26 mouse cellular contexts compared by ENCODE assay signal in genomic region chr4:114377531-114377930, GRCm38 (mm10). TPM values are rescaled to one million over a fixed set of nuclear protein-coding genes. Genes with fewer than 3 reads are reported as not detected.
DNase-seq lines count a peak whose midpoint lies in the region; ATAC-seq and TF ChIP-seq lines count a peak whose summit lies in the region.
"Had no signal": no experiment of that assay in that cellular context is flagged by ENCODE, and none has a peak within 500 bp of the region (broad histone marks: within the 10 kb centered on the region; RNA-seq: fewer than 3 reads in every experiment).

No protein-coding gene starts in this region.

- H3K4me2 ChIP-seq in kidney, embryonic 15.5 days: no peak overlapping the region
- H3K4me2 ChIP-seq: heart, embryonic 13.5 days; hindbrain, embryonic 13.5 days; midbrain, embryonic 13.5 days; stomach, embryonic 15.5 days had no signal

- H3K4me3 ChIP-seq in left cerebral cortex, adult 2 months: no peak overlapping the region
- no peak overlapping the region for H3K4me3 ChIP-seq in kidney, embryonic 15.5 days (replicated peaks)
- H3K4me3 ChIP-seq: gastrocnemius, adult 2 months; heart, embryonic 13.5 days; hindbrain, embryonic 13.5 days; midbrain, embryonic 13.5 days; myocyte; stomach, embryonic 15.5 days had no signal

- H3K27me3 ChIP-seq in kidney, embryonic 15.5 days: no peaks in the 10 kb centered on the region; the same call in 1 of the 2 replicates
- H3K27me3 ChIP-seq: midbrain, embryonic 13.5 days; stomach, embryonic 15.5 days had no signal

- H3K9me3 ChIP-seq in kidney, embryonic 15.5 days (replicated peaks): no peaks in the 10 kb centered on the region
- H3K9me3 ChIP-seq: heart, embryonic 13.5 days; hindbrain, embryonic 13.5 days; midbrain, embryonic 13.5 days; stomach, embryonic 15.5 days had no signal

- intact Hi-C loops in left cerebral cortex, adult 2 months (cut with DNase I): no loop called here
- intact Hi-C loops in left cerebral cortex, postnatal 14 days (cut with DNase I): no loop called here

- DNase-seq in left cerebral cortex, adult 2 months (ENCODE audit: extremely low spot score in 1 of 2, low spot score in 2 of 2): no peak
- no peak for DNase-seq in left cerebral cortex, postnatal 14 days (ENCODE audit: low spot score in 2 of 2)
- peak; percentile 13 to 38 for DNase-seq in kidney, postnatal 4 days
- no peak for DNase-seq in Muller cell, postnatal 12 days (ENCODE audit: inconsistent ontology term)
- no peak for DNase-seq in frontal cortex, postnatal 36 days (ENCODE audit: low spot score in 2 of 2)
- DNase-seq in frontal cortex, adult 2 months (ENCODE audit: extremely low spot score in 1 of 2, low spot score in 1 of 2): no peak
- DNase-seq: adrenal gland, postnatal 14 days; cerebellum, adult 11 months; cerebellum, postnatal 25 days; gastrocnemius, adult 2 months; layer of hippocampus, postnatal 36 days; lung, postnatal 14 days; spleen, adult 18-20 months; thymus, adult 18-20 months; thymus, postnatal 4 days had no signal

- no peak for TF ChIP-seq CTCF in left cerebral cortex, adult 2 months (IDR thresholded peaks at IDR 0.05)

- 83% methylated on average over 11 of the region's 11 CpGs for whole genome bisulfite sequencing in kidney, embryonic 15.5 days

- peaks cover 3% of the 10 kb centered on the region; the same call in 1 of the 2 replicates for H3K4me1 ChIP-seq in kidney, embryonic 15.5 days
- H3K4me1 ChIP-seq: stomach, embryonic 15.5 days had no signal

- H3K36me3 ChIP-seq in kidney, embryonic 15.5 days: no peaks in the 10 kb centered on the region
- H3K36me3 ChIP-seq: heart, embryonic 13.5 days; hindbrain, embryonic 13.5 days; midbrain, embryonic 13.5 days; stomach, embryonic 15.5 days had no signal

- ATAC-seq in kidney, embryonic 15.5 days (replicated peaks; ENCODE audit: low FRiP score): no peak
- no peak for ATAC-seq in monocyte, adult 5-6 weeks (replicated peaks; ENCODE audit: insufficient number of reproducible peaks, low FRiP score, low TSS enrichment, poor library complexity, severe bottlenecking)
- ATAC-seq: CD4-positive, CD25-positive, alpha-beta regulatory T cell, adult 4 months; forebrain, embryonic 16.5 days; inflammation-experienced regulatory T-cells, adult 6 months; midbrain, embryonic 13.5 days had no signal

- H3K9ac ChIP-seq in kidney, embryonic 15.5 days: no peak overlapping the region
- H3K9ac ChIP-seq: heart, embryonic 13.5 days; hindbrain, embryonic 13.5 days; midbrain, embryonic 13.5 days; stomach, embryonic 15.5 days had no signal

- peak overlapping the region; percentile 37; the same call in 1 of the 2 replicates for H3K27ac ChIP-seq in left cerebral cortex, adult 2 months
- H3K27ac ChIP-seq in kidney, embryonic 15.5 days: peak overlapping the region; percentile 0; the same call in 1 of the 2 replicates
- H3K27ac ChIP-seq: gastrocnemius, adult 2 months; heart, embryonic 13.5 days; hindbrain, embryonic 13.5 days; midbrain, embryonic 13.5 days; stomach, embryonic 15.5 days had no signal

RNA-seq across cellular contexts. Expression of gene Trabd2b, which starts 29.0 kb away (rescaled TPM):
- 1 to 10 TPM; 4.8 to 6.7 TPM for total RNA-seq in left cerebral cortex, adult 2 months (2021)
- 1 to 10 TPM; 4.1 to 4.9 TPM for total RNA-seq in left cerebral cortex, postnatal 14 days (2021)
- 4.9 TPM in 2 replicates for polyA plus RNA-seq in kidney, embryonic 15.5 days (2015; fragmentation: Nextera tagmentation; extraction: Ambion mirVana)
- 0.99 and 1.8 TPM in 2 replicates for polyA plus RNA-seq in frontal cortex, adult 2 months (2012; rRNA removed)
- total RNA-seq in monocyte, adult 5-6 weeks (2017): 0.19 to 0.53 TPM (median 0.38 TPM) in 3 replicates
- total RNA-seq: granulocyte monocyte progenitor cell, adult 5-6 weeks had no signal
- polyA plus RNA-seq: CD4-positive, CD25-positive, alpha-beta regulatory T cell, adult 4 months; inflammation-experienced regulatory T-cells, adult 6 months had no signal

Comparison
In these comparisons a context has a peak if more than half of its experiments do, and no peak if none do; other contexts are left out.
1. DNase-seq: peak in kidney, postnatal 4 days (2 of 2); none in left cerebral cortex, adult 2 months (0 of 2), left cerebral cortex, postnatal 14 days (0 of 2), Muller cell, postnatal 12 days (single experiment), frontal cortex, postnatal 36 days (0 of 2) and frontal cortex, adult 2 months (0 of 2).